Mouse (Mus musculus): Measurements from ENCODE around the gene Vmn1r220. TPM values are rescaled to one million over a fixed set of nuclear protein-coding genes. Genes with fewer than 3 reads are reported as not detected.

Gene Vmn1r220
- total and polyA plus RNA-seq, 3 experiments: 0.16 TPM; not detected in 2

GRCm38 (mm10) chr13:23138880-23139279 is 48.9 kb downstream of the Vmn1r220 start:
- Histone ChIP-seq H3K27me3 (ENCODE audit: insufficient read depth, low read length) (no peaks in the 10 kb centered on the region), H3K4me1 (ENCODE audit: insufficient read depth, low read depth, low read length) (no peaks in the 10 kb centered on the region), H3K4me3 (ENCODE audit: low read depth, low read length) (no peak overlapping the region), H3K9me3 (replicated peaks) (no peaks in the 10 kb centered on the region), H3K36me3 (replicated peaks) (no peaks in the 10 kb centered on the region)
- TF ChIP-seq TAL1 (conservative IDR thresholded peaks at IDR 0.05; ENCODE audit: low read depth, low read length) (no peak), GATA2 (IDR thresholded peaks at IDR 0.05; ENCODE audit: borderline replicate concordance, low read depth, low read length) (no peak), POLR2AphosphoS5 (IDR thresholded peaks at IDR 0.05; ENCODE audit: insufficient replicate concordance, low read depth, low read length) (no peak), CTCF (IDR thresholded peaks at IDR 0.05; ENCODE audit: low read depth, low read length) (no peak), GATA1 (IDR thresholded peaks at IDR 0.05; ENCODE audit: borderline replicate concordance, low read length) (no peak)
- DNase-seq (ENCODE audit: low spot score) (no peak), ATAC-seq (ENCODE audit: extremely low read depth, insufficient number of reproducible peaks, low FRiP score, poor library complexity, severe bottlenecking) (no peak)

- DNase-seq (ENCODE audit: low spot score): no peak
These were observed 54.3 kb downstream of the Vmn1r220 start for GRCm38 (mm10) chr13:23133501-23133900.

GRCm38 (mm10) chr13:23133099-23133498 is 54.7 kb downstream of the Vmn1r220 start, which contains the start of gene Vmn1r218:
Vmn1r218 (plus strand) TSS chr13:23133155.
- Histone ChIP-seq H3K27me3 (ENCODE audit: insufficient read depth, low read length) (0 out of 2 replicates have a peak, but pooled peaks cover 2% of the 10 kb centered on the region), H3K4me1 (ENCODE audit: insufficient read depth, low read depth, low read length) (no peaks in the 10 kb centered on the region), H3K9me3 (replicated peaks) (no peaks in the 10 kb centered on the region), H3K4me3 (ENCODE audit: low read depth, low read length) (no peak within 1 kb of the TSS), H3K36me3 (replicated peaks) (no peaks in the 10 kb centered on the region)
- TF ChIP-seq GATA1 (IDR thresholded peaks at IDR 0.05; ENCODE audit: borderline replicate concordance, low read length): no peak
- TF ChIP-seq POLR2AphosphoS5 (IDR thresholded peaks at IDR 0.05; ENCODE audit: insufficient replicate concordance, low read depth, low read length): no peak
- TF ChIP-seq TAL1 (conservative IDR thresholded peaks at IDR 0.05; ENCODE audit: low read depth, low read length): no peak
- no peak for TF ChIP-seq CTCF (IDR thresholded peaks at IDR 0.05; ENCODE audit: low read depth, low read length)
- TF ChIP-seq GATA2 (IDR thresholded peaks at IDR 0.05; ENCODE audit: borderline replicate concordance, low read depth, low read length): no peak
- ATAC-seq (ENCODE audit: extremely low read depth, insufficient number of reproducible peaks, low FRiP score, poor library complexity, severe bottlenecking) (no peak), DNase-seq (ENCODE audit: low spot score) (no peak)

More at GRCm38 (mm10) chr13:23133501-23133900, 54.3 kb downstream of the Vmn1r220 start:
- Histone ChIP-seq H3K9me3 (replicated peaks) (no peaks in the 10 kb centered on the region), H3K36me3 (replicated peaks) (no peaks in the 10 kb centered on the region), H3K27me3 (ENCODE audit: insufficient read depth, low read length) (0 out of 2 replicates have a peak, but pooled peaks cover 2% of the 10 kb centered on the region), H3K4me1 (ENCODE audit: insufficient read depth, low read depth, low read length) (no peaks in the 10 kb centered on the region), H3K4me3 (ENCODE audit: low read depth, low read length) (no peak overlapping the region)
- no peak for ATAC-seq (ENCODE audit: extremely low read depth, insufficient number of reproducible peaks, low FRiP score, poor library complexity, severe bottlenecking)
- TF ChIP-seq CTCF (IDR thresholded peaks at IDR 0.05; ENCODE audit: low read depth, low read length): no peak
- no peak for TF ChIP-seq GATA1 (IDR thresholded peaks at IDR 0.05; ENCODE audit: borderline replicate concordance, low read length)
- no peak for TF ChIP-seq TAL1 (conservative IDR thresholded peaks at IDR 0.05; ENCODE audit: low read depth, low read length)
- no peak for TF ChIP-seq POLR2AphosphoS5 (IDR thresholded peaks at IDR 0.05; ENCODE audit: insufficient replicate concordance, low read depth, low read length)
- no peak for TF ChIP-seq GATA2 (IDR thresholded peaks at IDR 0.05; ENCODE audit: borderline replicate concordance, low read depth, low read length)

Other genes with a start within 250 kb of the Vmn1r220 start
- gene Vmn1r213, start 180.3 kb downstream of the Vmn1r220 start, total RNA-seq (2014; fragmentation: Nextera tagmentation): not detected in 2 replicates
- 0.12 and 0.33 TPM in 2 replicates for gene Vmn1r213, start 180.3 kb downstream of the Vmn1r220 start, total RNA-seq (2017)
- gene Vmn1r213, start 180.3 kb downstream of the Vmn1r220 start, polyA plus RNA-seq (2012): not detected in 2 replicates
- not detected in 2 replicates for gene Vmn1r214, start 157.6 kb downstream of the Vmn1r220 start, total RNA-seq (2014; fragmentation: Nextera tagmentation)
- gene Vmn1r214, start 157.6 kb downstream of the Vmn1r220 start, total RNA-seq (2017): under 0.01 and 0.06 TPM in 2 replicates
- gene Vmn1r214, start 157.6 kb downstream of the Vmn1r220 start, polyA plus RNA-seq (2012): not detected in 2 replicates
- not detected in 2 replicates for gene Vmn1r215, start 120.0 kb downstream of the Vmn1r220 start, total RNA-seq (2014; fragmentation: Nextera tagmentation)
- 0.12 and 0.38 TPM in 2 replicates for gene Vmn1r215, start 120.0 kb downstream of the Vmn1r220 start, total RNA-seq (2017)
- gene Vmn1r215, start 120.0 kb downstream of the Vmn1r220 start, polyA plus RNA-seq (2012): not detected in 2 replicates
- gene Vmn1r217, start 69.7 kb downstream of the Vmn1r220 start, total RNA-seq (2014; fragmentation: Nextera tagmentation): not detected in 2 replicates
- gene Vmn1r217, start 69.7 kb downstream of the Vmn1r220 start, total RNA-seq (2017): 0.06 and 0.11 TPM in 2 replicates
- gene Vmn1r217, start 69.7 kb downstream of the Vmn1r220 start, polyA plus RNA-seq (2012): not detected in 2 replicates
- not detected in 2 replicates for gene Vmn1r218, start 54.8 kb downstream of the Vmn1r220 start, total RNA-seq (2014; fragmentation: Nextera tagmentation)
- 0.06 and 0.11 TPM in 2 replicates for gene Vmn1r218, start 54.8 kb downstream of the Vmn1r220 start, total RNA-seq (2017)
- not detected in 2 replicates for gene Vmn1r218, start 54.8 kb downstream of the Vmn1r220 start, polyA plus RNA-seq (2012)
- not detected in 2 replicates for gene Vmn1r219, start 28.7 kb downstream of the Vmn1r220 start, total RNA-seq (2014; fragmentation: Nextera tagmentation)
- 0.12 and 0.16 TPM in 2 replicates for gene Vmn1r219, start 28.7 kb downstream of the Vmn1r220 start, total RNA-seq (2017)
- not detected in 2 replicates for gene Vmn1r219, start 28.7 kb downstream of the Vmn1r220 start, polyA plus RNA-seq (2012)
- not detected in 2 replicates for gene Vmn1r221, start 26.2 kb upstream of the Vmn1r220 start, total RNA-seq (2014; fragmentation: Nextera tagmentation)
- gene Vmn1r221, start 26.2 kb upstream of the Vmn1r220 start, total RNA-seq (2017): 0.16 and 0.35 TPM in 2 replicates
- not detected in 2 replicates for gene Vmn1r221, start 26.2 kb upstream of the Vmn1r220 start, polyA plus RNA-seq (2012)
- gene Vmn1r222, start 48.0 kb upstream of the Vmn1r220 start, total RNA-seq (2014; fragmentation: Nextera tagmentation): not detected in 2 replicates
- gene Vmn1r222, start 48.0 kb upstream of the Vmn1r220 start, total RNA-seq (2017): not detected in 2 replicates
- gene Vmn1r222, start 48.0 kb upstream of the Vmn1r220 start, polyA plus RNA-seq (2012): not detected in 2 replicates
- not detected in 2 replicates for gene Vmn1r223, start 59.2 kb upstream of the Vmn1r220 start, total RNA-seq (2014; fragmentation: Nextera tagmentation)
- gene Vmn1r223, start 59.2 kb upstream of the Vmn1r220 start, total RNA-seq (2017): 0.06 and 0.22 TPM in 2 replicates
- not detected in 2 replicates for gene Vmn1r223, start 59.2 kb upstream of the Vmn1r220 start, polyA plus RNA-seq (2012)
- 51.4 and 53.7 TPM in 2 replicates for gene Zfp322a, start 181.2 kb upstream of the Vmn1r220 start, total RNA-seq (2014; fragmentation: Nextera tagmentation)
- 83.0 and 110 TPM in 2 replicates for gene Zfp322a, start 181.2 kb upstream of the Vmn1r220 start, total RNA-seq (2017)
- gene Zfp322a, start 181.2 kb upstream of the Vmn1r220 start, polyA plus RNA-seq (2012): 1.2 and 1.4 TPM in 2 replicates
- gene Abt1, start 235.9 kb upstream of the Vmn1r220 start, total RNA-seq (2014; fragmentation: Nextera tagmentation): 3.7 and 4.0 TPM in 2 replicates
- 9.5 and 11.4 TPM in 2 replicates for gene Abt1, start 235.9 kb upstream of the Vmn1r220 start, total RNA-seq (2017)
- 6.5 and 6.9 TPM in 2 replicates for gene Abt1, start 235.9 kb upstream of the Vmn1r220 start, polyA plus RNA-seq (2012)

Measured in G1E (cell line).